Mouse (Mus musculus) G1E (cell line): ENCODE data around the gene Brpf1. TPM values are rescaled to one million over a fixed set of nuclear protein-coding genes. Genes with fewer than 3 reads are reported as not detected.

Source experiments
- ATAC-seq: 2 replicates; pipeline ENCODE4 v1.8.0; 2016; ENCODE audit warnings: mild to moderate bottlenecking; ENCODE audit not compliant: insufficient number of reproducible peaks, poor library complexity, low FRiP score, severe bottlenecking; ENCODE audit errors: extremely low read depth
- DNase-seq: peaks from one replicate; pipeline ENCODE4 v3.0.0; 2012; ENCODE audit warnings: low spot score
- H3K27me3 ChIP-seq: 2 replicates; pipeline ENCODE4 v1.6.1; 2012; ENCODE audit warnings: mild to moderate bottlenecking, low read length, inconsistent platforms; ENCODE audit not compliant: insufficient read depth
- H3K36me3 ChIP-seq: replicated peaks from 2 replicates; pipeline ENCODE3; 2012; ENCODE audit warnings: mild to moderate bottlenecking, inconsistent platforms
- H3K4me1 ChIP-seq: 2 replicates; pipeline ENCODE4 v1.6.1; 2012; ENCODE audit warnings: low read depth, low read length, inconsistent platforms, mixed read lengths; ENCODE audit not compliant: insufficient read depth
- H3K4me3 ChIP-seq: 2 replicates; pipeline ENCODE4 v1.5.1; 2012; ENCODE audit warnings: low read depth, mild to moderate bottlenecking, inconsistent platforms, low read length, moderate library complexity, mixed read lengths
- H3K9me3 ChIP-seq: replicated peaks from 2 replicates; pipeline ENCODE4 v1.6.1; 2012; ENCODE audit warnings: inconsistent platforms
- CTCF ChIP-seq: IDR thresholded peaks from 2 replicates; pipeline ENCODE4 v1.5.1; 2012; ENCODE audit warnings: low read depth, low read length, inconsistent platforms, mixed read lengths
- GATA1 ChIP-seq: IDR thresholded peaks from 2 replicates; pipeline ENCODE4 v1.6.1; 2012; ENCODE audit warnings: borderline replicate concordance, low read length, inconsistent platforms, mixed read lengths
- GATA2 ChIP-seq: IDR thresholded peaks from 2 replicates; pipeline ENCODE4 v1.6.1; 2012; ENCODE audit warnings: low read depth, low read length, inconsistent platforms, borderline replicate concordance
- POLR2AphosphoS5 ChIP-seq: IDR thresholded peaks from 2 replicates; pipeline ENCODE4 v1.6.1; 2012; ENCODE audit warnings: low read depth, low read length, inconsistent platforms; ENCODE audit not compliant: insufficient replicate concordance
- TAL1 ChIP-seq: conservative IDR thresholded peaks from 2 replicates; pipeline ENCODE4 v1.6.1; 2012; ENCODE audit warnings: low read depth, low read length, inconsistent platforms, mixed read lengths
- polyA plus RNA-seq: library from polyadenylated mRNA; stranded (reverse); fragments of >175 nt; gene quantifications from 2 replicates; pipeline ENCODE4 v1.2.3, GENCODE M21; 2012
- total RNA-seq, 2 experiments: library from RNA; stranded (forward) in 1 of 2; stranded (reverse) in 1 of 2; fragments of 200-1000 nt in 1 of 2; fragments of >200 nt in 1 of 2; fragmentation: Nextera tagmentation in 1 of 2; gene quantifications; 2 replicates each; pipeline ENCODE4 v1.2.3; 2014 to 2017

The Brpf1 gene
- total and polyA plus RNA-seq, 3 experiments, result 26.9 to 56.0 (median 37.9) TPM

- H3K4me3 ChIP-seq, result no peak overlapping the region
- no peak for DNase-seq
- H3K4me1 ChIP-seq, result no peaks in the 10 kb centered on the region
- H3K9me3 ChIP-seq, result no peaks in the 10 kb centered on the region
- TF ChIP-seq CTCF, result no peak
- peaks cover 22% of the 10 kb centered on the region; the same call in 1 of the 2 replicates for H3K27me3 ChIP-seq
- H3K36me3 ChIP-seq, result no peaks in the 10 kb centered on the region
- no peak for ATAC-seq
Observed at GRCm38 (mm10) chr6:113286316-113286715, 20.6 kb upstream of the Brpf1 start.

- no peak for ATAC-seq
- Histone ChIP-seq H3K9me3 (no peaks in the 10 kb centered on the region), H3K36me3 (no peaks in the 10 kb centered on the region), H3K27me3 (peaks cover 24% of the 10 kb centered on the region; the same call in 1 of the 2 replicates), H3K4me1 (no peaks in the 10 kb centered on the region), H3K4me3 (no peak overlapping the region)
- no peak for TF ChIP-seq POLR2AphosphoS5
- no peak for TF ChIP-seq CTCF
- TF ChIP-seq TAL1, result no peak
- no peak for TF ChIP-seq GATA1
- no peak for TF ChIP-seq GATA2
- no peak for DNase-seq
Observed at GRCm38 (mm10) chr6:113287236-113287635, 19.7 kb upstream of the Brpf1 start.

GRCm38 (mm10) chr6:113289346-113289745 is 17.6 kb upstream of the Brpf1 start:
- peaks cover 20% of the 10 kb centered on the region for H3K27me3 ChIP-seq
- TF ChIP-seq GATA2, result no peak
- no peak for TF ChIP-seq GATA1
- TF ChIP-seq CTCF, result no peak
- no peak for TF ChIP-seq TAL1
- no peak for TF ChIP-seq POLR2AphosphoS5
- peaks cover 6% of the 10 kb centered on the region; the same call in 1 of the 2 replicates for H3K4me1 ChIP-seq
- no peak overlapping the region for H3K4me3 ChIP-seq
- no peaks in the 10 kb centered on the region for H3K36me3 ChIP-seq
- H3K9me3 ChIP-seq, result no peaks in the 10 kb centered on the region
- ATAC-seq (no peak), DNase-seq (no peak)

- no peak overlapping the region for H3K4me3 ChIP-seq
- peaks cover 6% of the 10 kb centered on the region; the same call in 1 of the 2 replicates for H3K4me1 ChIP-seq
- DNase-seq (no peak), ATAC-seq (no peak)
- H3K36me3 ChIP-seq, result no peaks in the 10 kb centered on the region
- no peaks in the 10 kb centered on the region for H3K9me3 ChIP-seq
- TF ChIP-seq GATA1, result no peak
- TF ChIP-seq GATA2, result no peak
- no peak for TF ChIP-seq TAL1
- no peak for TF ChIP-seq CTCF
- no peak for TF ChIP-seq POLR2AphosphoS5
- H3K27me3 ChIP-seq, result peaks cover 24% of the 10 kb centered on the region
Observed at GRCm38 (mm10) chr6:113290346-113290745, 16.6 kb upstream of the Brpf1 start.

- Histone ChIP-seq H3K4me3 (no peak overlapping the region), H3K36me3 (no peaks in the 10 kb centered on the region), H3K4me1 (peaks cover 11% of the 10 kb centered on the region; the same call in 1 of the 2 replicates), H3K27me3 (peaks cover 12% of the 10 kb centered on the region), H3K9me3 (no peaks in the 10 kb centered on the region)
- no peak for DNase-seq
- no peak for ATAC-seq
- no peak for TF ChIP-seq TAL1
- TF ChIP-seq GATA2, result no peak
- no peak for TF ChIP-seq CTCF
- TF ChIP-seq GATA1, result no peak
- no peak for TF ChIP-seq POLR2AphosphoS5
Observed at GRCm38 (mm10) chr6:113292938-113293337, 14.0 kb upstream of the Brpf1 start.

- no peaks in the 10 kb centered on the region for H3K36me3 ChIP-seq
Observed at GRCm38 (mm10) chr6:113296046-113296445, 10.9 kb upstream of the Brpf1 start.

DNA sequence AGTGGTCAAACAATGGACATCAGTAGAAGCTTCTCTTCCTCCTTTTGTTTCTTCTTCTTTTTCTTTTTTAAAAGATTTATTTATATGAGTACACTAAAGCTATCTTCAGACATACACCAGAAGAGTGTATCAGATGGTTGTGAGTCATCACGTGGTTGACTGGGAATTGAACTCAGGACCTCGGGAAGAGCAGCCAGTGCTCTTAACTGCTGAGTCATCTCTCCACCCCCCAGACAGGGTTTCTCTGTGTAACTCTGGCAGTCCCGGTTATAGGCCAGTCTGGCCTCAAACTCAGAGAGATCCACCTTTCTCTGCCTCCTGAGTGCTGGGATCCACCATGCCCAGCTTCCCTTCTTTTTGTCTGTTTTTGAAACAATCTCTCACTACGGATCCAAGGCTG is 10.3 kb upstream of the Brpf1 start:
- no peak for TF ChIP-seq CTCF
- TF ChIP-seq GATA1, result no peak
- TF ChIP-seq TAL1, result no peak
- TF ChIP-seq POLR2AphosphoS5, result no peak
- TF ChIP-seq GATA2, result no peak
- DNase-seq, result no peak
- Histone ChIP-seq H3K4me1 (peaks cover 18% of the 10 kb centered on the region), H3K36me3 (no peaks in the 10 kb centered on the region), H3K9me3 (no peaks in the 10 kb centered on the region), H3K27me3 (peaks cover 12% of the 10 kb centered on the region), H3K4me3 (no peak overlapping the region)
- ATAC-seq, result no peak

More at GRCm38 (mm10) chr6:113296046-113296445, 10.9 kb upstream of the Brpf1 start:
- Histone ChIP-seq H3K27me3 (peaks cover 12% of the 10 kb centered on the region), H3K9me3 (no peaks in the 10 kb centered on the region), H3K4me1 (peaks cover 14% of the 10 kb centered on the region), H3K4me3 (no peak overlapping the region)
- DNase-seq (no peak), ATAC-seq (no peak)
- TF ChIP-seq TAL1, result no peak
- no peak for TF ChIP-seq GATA1
- no peak for TF ChIP-seq GATA2
- TF ChIP-seq POLR2AphosphoS5, result no peak
- no peak for TF ChIP-seq CTCF
